ENCODE assay signal across 8 mouse cellular contexts in the genomic region with DNA sequence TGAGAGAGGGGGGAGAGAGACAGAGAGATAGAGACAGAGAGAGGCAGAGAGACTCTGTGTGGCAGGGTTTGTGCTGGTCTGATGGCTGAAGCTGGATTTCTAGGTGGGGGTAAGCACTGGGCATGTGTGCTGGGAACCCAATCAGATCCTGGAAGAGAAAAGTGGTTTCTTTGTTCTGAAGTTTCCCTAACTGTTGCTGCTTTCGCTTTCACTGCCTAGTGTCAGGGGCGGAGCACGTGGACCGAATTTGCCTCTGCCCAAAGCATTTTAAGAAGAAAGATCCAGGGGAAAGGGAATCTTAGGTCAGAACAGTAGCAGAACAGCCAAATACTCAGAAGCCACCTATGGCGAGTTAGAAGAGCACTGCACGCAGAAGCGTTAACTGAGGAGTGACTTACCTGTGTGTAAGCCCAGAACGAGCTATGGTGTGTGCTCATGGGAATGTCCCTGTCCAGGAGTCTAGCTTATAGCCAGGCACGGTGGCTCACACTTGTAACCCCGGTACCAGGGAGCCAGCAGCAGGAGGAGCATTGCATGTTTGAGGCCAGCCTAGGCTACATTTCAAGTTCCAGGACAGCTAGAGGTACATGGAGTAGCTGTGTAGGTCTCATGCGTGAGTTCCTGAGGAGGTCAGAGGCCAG. TPM values are rescaled to one million over a fixed set of nuclear protein-coding genes. Genes with fewer than 3 reads are reported as not detected.
A peak's percentile ranks its signal among the peaks of the same experiment; 100 is the strongest.
DNase-seq lines count a peak whose midpoint lies in the region; ATAC-seq lines count a peak whose summit lies in the region.

No protein-coding gene starts in this region.

- no peaks in the 10 kb centered on the region for H3K9me3 ChIP-seq in kidney, embryonic 14.5 days (ENCODE audit: control insufficient read depth, low read length)
- no peaks in the 10 kb centered on the region for H3K9me3 ChIP-seq in limb, embryonic 12.5 days

- H3K27me3 ChIP-seq in kidney, embryonic 14.5 days (ENCODE audit: control insufficient read depth, insufficient read depth, low read length): no peaks in the 10 kb centered on the region
- H3K27me3 ChIP-seq in limb, embryonic 12.5 days: no peaks in the 10 kb centered on the region

- DNase-seq in kidney, adult 11 months: peak; percentile 29
- DNase-seq in T-cell, adult 2 months (ENCODE audit: low spot score): peak; percentile 70
- peak; percentile 75 to 85 for DNase-seq in heart, adult 9 months (ENCODE audit: low spot score in 2 of 2)
- DNase-seq in ovary, postnatal 14 days (ENCODE audit: low spot score): peak; percentile 25
- no peak for DNase-seq in embryo, embryonic 10 days (ENCODE audit: low spot score)
- DNase-seq in embryo, embryonic 9.5 days (ENCODE audit: extremely low spot score): no peak

- no peak overlapping the region for H3K4me3 ChIP-seq in kidney, embryonic 14.5 days (ENCODE audit: low read length)
- no peak overlapping the region for H3K4me3 ChIP-seq in limb, embryonic 12.5 days (replicated peaks)

- 0 out of 2 replicates have a peak, but pooled peaks cover 3% of the 10 kb centered on the region for H3K4me1 ChIP-seq in kidney, embryonic 14.5 days (ENCODE audit: control insufficient read depth, insufficient read depth, low read length)
- peaks cover 23% of the 10 kb centered on the region for H3K4me1 ChIP-seq in limb, embryonic 12.5 days (replicated peaks)

- H3K36me3 ChIP-seq in kidney, embryonic 14.5 days (ENCODE audit: control insufficient read depth, insufficient read depth, low read length): no peaks in the 10 kb centered on the region
- H3K36me3 ChIP-seq in limb, embryonic 12.5 days: no peaks in the 10 kb centered on the region

- H3K9ac ChIP-seq in kidney, embryonic 14.5 days (ENCODE audit: low read depth, low read length): no peak overlapping the region
- H3K9ac ChIP-seq in limb, embryonic 12.5 days (replicated peaks): no peak overlapping the region

- 79% methylated on average over 11 of the region's 11 CpGs for WGBS in kidney, embryonic 14.5 days
- 77% methylated on average over 11 of the region's 11 CpGs for WGBS in limb, embryonic 12.5 days

- no peak for ATAC-seq in kidney, embryonic 14.5 days (ENCODE audit: low FRiP score, low TSS enrichment)
- no peak for ATAC-seq in limb, embryonic 12.5 days (ENCODE audit: insufficient number of reproducible peaks, insufficient read depth, low FRiP score, low TSS enrichment, low read depth)

- H3K27ac ChIP-seq in kidney, embryonic 14.5 days (ENCODE audit: low read depth, low read length): no peak overlapping the region
- 0 out of 2 replicates have a peak overlapping the region, but pooled peaks have one; percentile 7 for H3K27ac ChIP-seq in limb, embryonic 12.5 days

- H3K4me2 ChIP-seq in kidney, embryonic 14.5 days (replicated peaks; ENCODE audit: low read depth, low read length): no peak overlapping the region
- no peak overlapping the region for H3K4me2 ChIP-seq in limb, embryonic 12.5 days

RNA-seq across cellular contexts. Expression of gene Snx10, which starts 21.6 kb away (rescaled TPM):
- 13.0 and 19.2 TPM in 2 replicates for polyA plus RNA-seq in kidney, embryonic 14.5 days (2014; fragmentation: Nextera tagmentation; extraction: Ambion mirVana)
- 15.3 and 17.3 TPM in 2 replicates for polyA plus RNA-seq in limb, embryonic 12.5 days (2016; fragmentation: Nextera tagmentation; extraction: Ambion mirVana)

Comparison
In these comparisons a context has a peak if more than half of its experiments do, and no peak if none do; other contexts are left out.
1. DNase-seq: peak in kidney, adult 11 months (single experiment), T-cell, adult 2 months (single experiment), heart, adult 9 months (2 of 2) and ovary, postnatal 14 days (single experiment); none in embryo, embryonic 10 days (single experiment) and embryo, embryonic 9.5 days (single experiment).